Mouse (Mus musculus) layer of hippocampus, postnatal 36 days (tissue): ENCODE measurements around the gene Mrpl52. TPM values are rescaled to one million over a fixed set of nuclear protein-coding genes. Genes with fewer than 3 reads are reported as not detected.

Experiments used
- DNase-seq, 2 experiments: peaks; one replicate each; pipeline ENCODE4 v3.0.0; 2022
- total RNA-seq, 2 experiments: library from RNA; stranded (reverse); gene quantifications; 2 replicates each; pipeline ENCODE4 v1.2.3; 2021

The Mrpl52 gene
- total RNA-seq, 2 experiments from 2014 or later, result 105 to 108 TPM

GRCm38 (mm10) chr14:54432837-54433830, 6.4 kb downstream of the Mrpl52 start:
- no peak for DNase-seq

GRCm38 (mm10) chr14:54433941-54434531, 7.3 kb downstream of the Mrpl52 start:
- no peak for DNase-seq

- DNase-seq, result no peak
Measured at GRCm38 (mm10) chr14:54435194-54435918, 8.6 kb downstream of the Mrpl52 start.

GRCm38 (mm10) chr14:54439155-54439554, 12.4 kb downstream of the Mrpl52 start:
- no peak for DNase-seq

DNA sequence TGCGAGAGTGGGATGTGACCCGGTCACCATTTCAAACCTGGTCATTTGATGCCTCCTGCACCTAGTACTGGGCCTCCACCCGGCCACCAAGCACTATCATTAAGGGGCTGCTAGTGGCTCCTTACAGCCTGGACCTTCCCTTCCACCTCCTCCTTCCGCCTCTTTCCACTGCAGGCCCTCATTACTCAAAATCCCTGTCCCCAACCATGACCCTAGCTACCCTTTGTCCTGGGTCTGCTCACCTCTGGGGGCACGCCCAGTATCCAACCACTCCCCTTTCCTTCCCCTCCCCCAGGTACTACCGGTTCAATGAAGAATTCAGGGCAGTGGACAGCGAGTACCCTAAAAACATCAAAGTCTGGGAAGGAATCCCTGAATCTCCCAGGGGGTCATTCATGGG, 12.9 kb downstream of the Mrpl52 start:
- DNase-seq, result no peak

GRCm38 (mm10) chr14:54440538-54440937, 13.8 kb downstream of the Mrpl52 start:
- DNase-seq, result no peak

DNA sequence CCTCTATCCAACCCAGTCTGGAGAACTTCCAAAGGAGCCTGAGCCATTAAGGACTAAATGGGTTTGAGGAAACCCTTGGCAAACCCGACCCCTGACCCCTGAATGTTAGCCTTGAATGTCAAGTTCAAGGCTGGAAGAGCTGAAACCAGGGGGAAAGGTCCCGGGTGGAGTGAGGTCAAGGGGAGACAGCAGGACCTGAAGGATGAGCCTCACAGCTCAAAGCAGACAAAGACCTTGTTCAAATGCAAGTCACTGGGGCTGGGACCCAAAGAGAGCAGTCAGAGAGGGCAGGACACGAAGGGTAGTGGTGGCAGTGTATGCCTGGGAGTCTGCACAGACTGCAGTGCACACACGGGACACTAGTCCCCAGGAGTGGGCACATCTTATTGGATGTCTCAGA, 14.7 kb downstream of the Mrpl52 start:
- DNase-seq, result no peak

GRCm38 (mm10) chr14:54442548-54442947, 15.8 kb downstream of the Mrpl52 start:
- no peak for DNase-seq

- DNase-seq, result no peak
Measured at GRCm38 (mm10) chr14:54443196-54443595, 16.5 kb downstream of the Mrpl52 start.

DNA sequence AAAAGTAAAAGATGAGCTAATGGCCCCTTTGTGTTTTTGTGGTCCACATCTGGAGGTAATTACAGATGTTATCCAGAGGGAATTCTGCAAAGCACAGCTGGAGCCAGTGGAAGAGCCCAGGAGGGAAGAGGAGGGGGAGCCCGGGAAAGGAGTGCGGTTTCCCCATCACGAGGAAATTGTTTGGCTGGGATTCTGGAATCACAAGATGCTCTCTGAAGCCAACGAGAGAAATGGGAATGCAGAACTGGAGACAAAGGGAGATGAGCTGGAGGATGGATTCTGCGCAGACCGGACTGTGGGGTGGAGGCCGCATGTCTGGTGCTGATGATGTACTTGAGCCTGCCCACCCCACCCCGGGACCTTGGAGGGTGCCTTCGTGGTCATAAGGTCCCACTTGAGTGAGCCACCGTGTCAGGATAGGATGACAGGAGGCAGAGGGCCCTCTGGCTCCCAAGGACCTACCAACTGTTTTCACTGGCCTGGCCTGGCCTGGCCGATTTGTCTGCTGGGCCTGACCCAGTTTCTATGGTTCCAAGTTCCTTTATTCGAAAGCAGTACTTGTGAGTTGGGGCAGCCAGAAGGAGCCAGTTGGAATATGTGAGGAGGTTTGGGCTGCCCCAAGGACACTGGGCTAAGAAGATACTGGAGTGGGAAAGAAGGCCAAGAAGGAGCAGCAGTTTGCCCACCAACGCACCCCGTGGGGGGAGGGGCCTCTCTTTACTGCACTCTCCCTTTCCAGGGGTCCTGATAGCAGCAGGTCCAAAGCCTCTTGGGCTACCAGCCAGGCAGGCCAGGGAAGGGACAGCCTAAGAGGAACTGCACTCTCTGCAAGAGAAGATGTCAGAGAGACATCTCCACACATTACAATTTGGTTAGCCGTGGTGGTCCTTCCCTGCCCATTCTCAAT, 17.3 kb downstream of the Mrpl52 start:
- no peak for DNase-seq

DNA sequence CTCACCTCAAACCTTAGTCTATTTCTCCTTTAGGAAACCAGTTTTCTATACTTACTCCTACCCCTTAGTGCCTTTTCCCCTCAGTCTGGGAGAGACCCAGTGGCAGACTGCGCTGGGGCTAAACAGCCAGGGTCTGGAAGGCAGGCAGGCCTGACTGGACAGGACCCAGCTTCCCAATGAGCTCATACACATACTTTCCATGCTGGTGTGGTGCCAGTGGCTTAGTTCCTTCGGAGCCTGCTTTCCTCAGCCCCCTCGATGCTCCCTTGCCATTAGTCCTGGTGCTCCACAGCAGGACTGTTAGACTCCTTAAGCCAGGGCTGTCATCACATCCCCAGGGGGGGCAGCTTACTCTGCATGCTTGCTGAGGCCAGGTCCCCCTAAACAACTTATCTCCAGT, 18.8 kb downstream of the Mrpl52 start:
- no peak for DNase-seq

DNA sequence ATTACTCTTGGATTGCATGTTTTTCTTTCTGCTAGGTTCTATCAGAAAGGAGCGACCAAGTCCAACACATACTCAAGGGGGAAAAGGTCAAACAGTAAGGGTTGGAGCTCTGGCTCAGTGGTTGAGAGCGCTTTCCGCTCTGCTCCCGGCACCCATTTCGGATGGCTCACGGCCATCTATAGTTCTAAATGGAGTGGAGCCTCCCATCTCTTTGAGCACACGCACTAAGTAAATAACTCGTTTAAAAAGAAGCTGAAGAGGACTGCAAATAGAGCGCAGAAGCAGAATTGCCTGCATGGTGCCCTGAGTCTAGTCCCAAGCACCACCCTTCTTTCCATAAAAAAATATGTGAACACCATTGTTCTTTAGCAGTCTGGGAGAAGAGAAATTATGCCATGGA, 26.9 kb downstream of the Mrpl52 start:
- no peak for DNase-seq

- DNase-seq, result no peak
Measured at GRCm38 (mm10) chr14:54454669-54455528, 28.2 kb downstream of the Mrpl52 start.

DNA sequence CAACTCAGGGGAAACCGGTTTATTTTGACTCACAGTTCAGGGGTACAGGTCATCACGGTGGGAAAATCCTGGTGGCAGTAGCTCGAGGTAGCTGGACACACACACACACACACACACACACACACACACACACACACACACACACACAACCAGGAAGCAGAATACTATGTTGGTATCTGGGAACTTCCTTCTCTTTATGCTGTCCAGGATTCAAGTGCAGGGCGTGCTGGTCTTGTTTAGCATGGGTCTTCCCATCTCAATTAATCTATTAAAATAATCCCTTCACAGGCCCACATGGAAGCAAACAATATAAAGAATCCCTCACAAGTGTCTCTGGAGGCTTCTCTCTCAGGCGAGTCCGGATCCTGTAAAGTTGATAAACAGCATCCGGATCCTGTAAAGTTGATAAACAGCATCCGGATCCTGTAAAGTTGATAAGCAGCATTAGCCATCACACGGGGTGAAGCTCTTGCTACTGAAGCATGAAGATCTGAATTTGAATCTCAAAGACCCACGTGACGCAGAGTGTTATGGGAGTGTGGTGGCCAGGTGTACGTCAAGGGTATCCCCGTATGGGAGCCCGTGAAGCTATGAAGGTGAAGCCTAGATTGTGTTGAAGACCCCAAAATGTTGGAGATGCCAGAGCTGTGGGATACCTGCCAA, 31.3 kb downstream of the Mrpl52 start:
- no peak for DNase-seq

DNA sequence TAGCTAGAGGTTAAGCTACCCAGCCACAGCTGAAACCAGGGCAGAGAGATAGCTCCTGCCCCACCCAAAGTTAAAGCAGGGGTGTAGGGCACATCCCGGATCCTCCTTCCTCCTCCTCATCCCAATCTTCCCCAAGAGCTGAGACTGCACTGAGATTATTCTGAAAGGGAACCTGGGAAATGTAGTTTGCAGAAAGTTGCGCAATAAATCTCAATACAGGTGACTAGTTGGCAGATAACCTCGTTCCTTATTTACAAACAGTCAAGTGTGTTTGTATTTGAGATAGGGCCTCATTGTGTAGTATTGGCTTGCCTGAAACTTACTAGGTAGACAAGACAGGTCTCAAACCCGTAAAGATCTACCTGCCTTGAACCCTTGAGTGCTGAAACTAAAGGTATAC, 35.4 kb downstream of the Mrpl52 start:
- DNase-seq, result no peak

DNA sequence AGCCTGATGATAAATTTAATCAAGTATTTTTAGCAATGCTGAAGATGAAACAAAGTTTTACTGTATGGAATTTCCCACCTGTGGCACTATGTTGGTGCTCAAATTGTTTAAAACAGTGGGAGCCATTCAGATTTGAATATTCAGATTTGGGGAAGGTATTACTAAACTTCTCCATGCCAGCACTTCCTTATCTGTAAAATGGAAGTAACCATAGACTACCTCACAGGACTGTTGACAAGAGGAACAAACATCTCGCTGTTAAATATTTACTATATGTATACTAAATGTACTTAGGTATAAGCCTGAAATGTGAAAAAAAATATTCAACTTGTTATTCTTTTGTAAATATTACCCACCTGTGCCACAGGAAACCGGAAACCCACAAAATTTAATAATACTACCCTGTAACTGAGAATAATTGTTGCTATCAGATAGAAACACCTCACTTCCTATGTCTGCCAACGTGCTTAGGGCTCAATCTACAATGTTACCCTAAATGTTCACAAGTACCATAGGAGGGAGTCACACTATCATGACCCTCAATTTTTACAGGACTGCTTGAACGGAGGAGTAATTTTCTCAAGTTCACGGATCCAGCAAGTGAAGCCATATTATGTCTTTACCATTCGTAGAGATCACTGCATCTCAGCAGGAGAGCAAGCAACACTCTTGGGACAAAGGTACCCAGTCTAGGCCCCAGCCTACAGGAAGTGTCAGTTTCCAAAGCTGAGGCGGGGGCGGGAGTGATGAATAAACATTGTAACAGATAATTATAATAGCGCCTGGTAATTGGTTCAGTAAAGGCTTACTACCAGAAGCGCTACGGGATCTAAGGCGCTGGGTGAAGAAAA, 36.6 kb downstream of the Mrpl52 start:
- no peak for DNase-seq

DNA sequence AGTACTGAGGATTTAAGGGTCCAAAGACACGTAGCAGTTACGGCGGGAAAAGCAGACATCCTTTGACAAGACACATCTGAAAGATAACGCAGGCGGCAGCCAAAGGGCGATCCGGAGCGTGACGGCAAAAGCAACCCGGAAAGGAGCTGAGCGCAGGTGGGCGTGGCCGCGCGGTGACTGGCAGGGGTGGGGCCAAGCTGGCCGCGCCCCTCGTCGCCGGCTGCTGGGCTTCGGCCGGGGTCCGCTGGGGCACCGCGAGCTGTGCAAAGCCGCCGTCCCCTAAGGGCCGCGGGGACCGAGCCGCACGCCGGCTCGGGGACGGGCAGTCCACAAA, 37.2 kb downstream of the Mrpl52 start, which contains the start of gene Lrp10:
Lrp10 (plus strand) TSS at position 179 of the 334 bp plus-strand sequence.
- peak; percentile 84 to 85 for DNase-seq

- DNase-seq, result no peak
Measured at GRCm38 (mm10) chr14:54464293-54465005, 37.7 kb downstream of the Mrpl52 start.

DNA sequence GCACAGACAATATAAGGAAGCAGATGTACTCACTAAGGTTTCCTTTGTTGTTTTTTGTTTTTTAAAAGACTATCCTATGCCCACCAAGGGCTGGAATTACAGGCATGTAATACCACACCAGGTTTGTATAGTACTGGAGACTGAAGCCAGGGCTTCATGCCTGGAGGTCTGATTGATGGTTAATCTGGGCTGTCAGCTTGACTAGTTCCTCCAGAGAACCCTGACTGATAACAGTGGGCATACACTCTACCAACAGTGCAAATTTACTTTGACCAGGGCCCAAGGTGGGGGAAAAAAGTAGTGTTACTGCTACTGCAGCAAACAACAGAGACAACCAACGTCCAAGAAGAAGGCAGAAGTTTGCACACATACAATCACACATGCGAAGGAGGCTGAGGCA, 44.8 kb downstream of the Mrpl52 start:
- no peak for DNase-seq
